Mouse (Mus musculus) bone marrow, adult 2 months (tissue): Measurements from ENCODE around the gene Trp53.

Experiments
- CTCF ChIP-seq: fragments of 200-500 bp; IDR thresholded peaks from 2 replicates; pipeline ENCODE4 v1.5.1; 2011; ENCODE audit warnings: low read length, control low read depth; ENCODE audit not compliant: control insufficient read depth, insufficient read depth
- POLR2A ChIP-seq: fragments of 200-500 bp; IDR thresholded peaks from 2 replicates; pipeline ENCODE4 v1.6.1; 2011; ENCODE audit warnings: low read depth, mild to moderate bottlenecking, control low read depth, low read length, borderline replicate concordance; ENCODE audit not compliant: control insufficient read depth

DNA sequence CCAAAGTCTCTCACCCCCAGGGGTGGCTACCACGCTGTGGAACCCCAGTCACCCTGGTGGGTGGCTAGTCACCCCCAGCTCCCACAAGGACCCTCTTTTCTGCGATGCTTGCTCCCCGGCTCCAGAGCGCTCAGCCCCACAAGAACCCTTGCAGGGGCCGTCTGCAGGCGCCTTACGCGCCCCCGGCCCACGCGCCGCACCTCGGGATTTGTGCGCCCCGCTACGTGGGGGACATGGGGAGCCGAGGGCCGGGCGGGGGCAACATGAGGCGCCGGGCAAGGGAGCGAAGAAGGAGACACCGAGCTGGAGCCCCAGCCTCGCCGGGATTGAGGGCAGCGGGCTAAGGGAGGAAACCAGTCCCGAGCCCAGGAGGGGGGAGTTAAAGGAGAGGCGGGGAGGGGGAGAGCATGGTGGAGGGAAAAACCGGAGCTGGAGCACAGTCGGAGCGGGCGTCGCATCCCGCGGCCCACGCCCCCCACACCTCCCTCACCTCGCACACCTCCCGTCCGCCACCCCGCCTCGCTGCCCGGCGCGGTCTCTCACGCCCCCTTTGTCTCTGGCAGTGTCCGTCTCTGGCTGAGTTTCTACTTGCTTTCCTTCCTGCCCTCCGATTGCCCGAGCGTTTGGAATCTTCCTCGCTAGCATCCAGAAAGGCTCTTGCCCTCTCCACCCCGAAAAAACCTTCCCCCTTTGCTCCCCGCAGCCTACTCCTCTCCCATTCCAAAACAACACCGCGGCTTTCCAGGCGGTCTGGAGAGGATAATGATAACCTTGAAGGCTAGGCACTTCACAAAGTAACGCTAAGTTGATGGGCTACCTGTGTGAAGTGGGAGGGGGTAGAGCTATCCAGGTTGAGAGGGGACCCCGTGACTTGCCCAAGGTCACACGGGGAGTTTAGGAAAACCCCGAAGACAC is 20.1 kb upstream of the Trp53 start, which contains the start of gene Efnb3:
- TF ChIP-seq POLR2A = no peak
- TF ChIP-seq CTCF = no peak
